Mouse (Mus musculus) liver, embryonic 14.5 days (tissue): ENCODE data around the gene Bax.

Source experiments
- CTCF ChIP-seq: IDR thresholded peaks from 2 replicates; pipeline ENCODE4 v1.5.1; 2016; ENCODE audit warnings: antibody characterized with exemption, low read depth, control low read depth
- EP300 ChIP-seq: IDR thresholded peaks from 2 replicates; pipeline ENCODE4 v1.6.1; 2016; ENCODE audit warnings: antibody characterized with exemption, low read depth

- TF ChIP-seq CTCF: no peak
- TF ChIP-seq EP300: no peak
Measured at GRCm38 (mm10) chr7:45413113-45413863, 53.4 kb downstream of the Bax start, which contains the start of gene Ntf5.
